Mouse (Mus musculus): ENCODE results near the gene Pdzk1. TPM values are rescaled to one million over a fixed set of nuclear protein-coding genes. Genes with fewer than 3 reads are reported as not detected.

Pdzk1 gene
- polyA plus RNA-seq, 1 experiment from 2014 or later = 45.2 TPM

- Histone ChIP-seq H3K27ac (ENCODE audit: low read length) (peak overlapping the region; percentile 43), H3K9me3 (ENCODE audit: control insufficient read depth, low read length) (no peaks in the 10 kb centered on the region), H3K4me1 (ENCODE audit: control insufficient read depth, insufficient read depth, low read length) (peaks cover 8% of the 10 kb centered on the region), H3K4me3 (ENCODE audit: low read length) (peak overlapping the region; percentile 7; the same call in 1 of the 2 replicates), H3K27me3 (replicated peaks; ENCODE audit: control insufficient read depth, insufficient read depth, low read length) (no peaks in the 10 kb centered on the region), H3K36me3 (ENCODE audit: control insufficient read depth, insufficient read depth, low read length) (no peaks in the 10 kb centered on the region), H3K9ac (ENCODE audit: low read depth, low read length) (0 out of 2 replicates have a peak overlapping the region, but pooled peaks have one; percentile 9), H3K4me2 (ENCODE audit: low read depth, low read length) (peak overlapping the region; percentile 39)
- 34% methylated on average over 15 of the region's 15 CpGs for WGBS
- ATAC-seq = peak; percentile 43; the same call in 1 of the 2 replicates
Measured at GRCm38 (mm10) chr3:96828308-96828864, 698 bp upstream of the Pdzk1 start.

- peak overlapping the region; percentile 49; the same call in 1 of the 2 replicates for H3K27ac ChIP-seq (ENCODE audit: low read length)
- H3K4me1 ChIP-seq (ENCODE audit: control insufficient read depth, insufficient read depth, low read length) = peaks cover 8% of the 10 kb centered on the region
- no peaks in the 10 kb centered on the region for H3K36me3 ChIP-seq (ENCODE audit: control insufficient read depth, insufficient read depth, low read length)
- H3K27me3 ChIP-seq (replicated peaks; ENCODE audit: control insufficient read depth, insufficient read depth, low read length) = no peaks in the 10 kb centered on the region
- H3K9me3 ChIP-seq (ENCODE audit: control insufficient read depth, low read length) = no peaks in the 10 kb centered on the region
- ATAC-seq = peak; percentile 55
- H3K9ac ChIP-seq (ENCODE audit: low read depth, low read length) = peak overlapping the region; percentile 48
- WGBS = 69% methylated on average over 10 of the region's 10 CpGs
- H3K4me3 ChIP-seq (ENCODE audit: low read length) = peak overlapping the region; percentile 29
- H3K4me2 ChIP-seq (ENCODE audit: low read depth, low read length) = peak overlapping the region; percentile 38; the same call in 1 of the 2 replicates
Measured at GRCm38 (mm10) chr3:96829856-96830255, 772 bp downstream of the Pdzk1 start.

GRCm38 (mm10) chr3:96832930-96833329 lies 3.8 kb downstream of the Pdzk1 start:
- H3K4me3 ChIP-seq (ENCODE audit: low read length) = no peak overlapping the region
- 41% methylated on average over 5 of the region's 5 CpGs for WGBS
- H3K27me3 ChIP-seq (replicated peaks; ENCODE audit: control insufficient read depth, insufficient read depth, low read length) = no peaks in the 10 kb centered on the region
- H3K36me3 ChIP-seq (ENCODE audit: control insufficient read depth, insufficient read depth, low read length) = no peaks in the 10 kb centered on the region
- ATAC-seq = no peak
- no peak overlapping the region for H3K4me2 ChIP-seq (ENCODE audit: low read depth, low read length)
- H3K9ac ChIP-seq (ENCODE audit: low read depth, low read length) = no peak overlapping the region
- H3K4me1 ChIP-seq (ENCODE audit: control insufficient read depth, insufficient read depth, low read length) = peaks cover 8% of the 10 kb centered on the region
- H3K9me3 ChIP-seq (ENCODE audit: control insufficient read depth, low read length) = no peaks in the 10 kb centered on the region
- H3K27ac ChIP-seq (ENCODE audit: low read length) = no peak overlapping the region

DNA sequence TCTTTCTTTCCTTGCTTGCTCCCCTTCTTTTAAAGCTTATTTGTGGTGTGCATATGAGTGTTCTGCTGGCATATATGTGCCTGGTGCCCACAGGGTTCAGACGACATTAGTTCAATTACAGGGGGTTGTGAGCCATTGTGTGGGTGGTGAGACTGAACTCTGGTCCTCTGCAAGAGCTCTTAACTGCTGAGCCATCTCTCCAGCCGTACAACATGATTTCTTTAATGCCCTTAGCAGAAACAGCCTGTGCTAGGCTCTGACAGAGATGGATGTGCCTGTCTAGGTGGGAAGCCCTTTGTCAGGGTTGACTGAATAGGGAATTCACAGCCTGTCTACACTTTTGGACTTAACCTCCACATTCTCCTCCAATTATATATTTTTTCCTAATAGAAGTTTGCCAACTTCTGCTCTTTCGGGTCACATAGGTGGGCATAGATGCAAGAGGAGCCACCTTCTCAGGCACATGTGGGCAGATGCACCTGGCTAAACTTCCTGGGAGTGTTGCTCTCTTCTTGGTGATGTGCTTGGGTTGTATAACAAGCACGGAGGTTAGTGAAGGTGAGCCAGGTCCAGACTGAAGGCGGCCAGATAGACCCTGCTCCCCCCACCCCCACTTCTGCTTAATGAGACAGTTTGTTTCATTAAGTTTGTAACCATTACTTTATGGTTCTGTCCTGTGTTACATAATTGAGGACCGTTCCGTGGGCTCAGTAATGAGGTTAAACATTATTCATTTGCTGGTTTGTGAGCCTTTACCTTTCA lies 5.7 kb downstream of the Pdzk1 start:
- WGBS = 62% methylated on average over 7 of the region's 7 CpGs
- no peak overlapping the region for H3K4me3 ChIP-seq (ENCODE audit: low read length)
- H3K27me3 ChIP-seq (replicated peaks; ENCODE audit: control insufficient read depth, insufficient read depth, low read length) = no peaks in the 10 kb centered on the region
- H3K9ac ChIP-seq (ENCODE audit: low read depth, low read length) = no peak overlapping the region
- H3K36me3 ChIP-seq (ENCODE audit: control insufficient read depth, insufficient read depth, low read length) = no peaks in the 10 kb centered on the region
- no peaks in the 10 kb centered on the region for H3K9me3 ChIP-seq (ENCODE audit: control insufficient read depth, low read length)
- ATAC-seq = no peak
- peaks cover under 1% of the 10 kb centered on the region for H3K4me1 ChIP-seq (ENCODE audit: control insufficient read depth, insufficient read depth, low read length)
- H3K27ac ChIP-seq (ENCODE audit: low read length) = no peak overlapping the region
- H3K4me2 ChIP-seq (ENCODE audit: low read depth, low read length) = no peak overlapping the region

DNA sequence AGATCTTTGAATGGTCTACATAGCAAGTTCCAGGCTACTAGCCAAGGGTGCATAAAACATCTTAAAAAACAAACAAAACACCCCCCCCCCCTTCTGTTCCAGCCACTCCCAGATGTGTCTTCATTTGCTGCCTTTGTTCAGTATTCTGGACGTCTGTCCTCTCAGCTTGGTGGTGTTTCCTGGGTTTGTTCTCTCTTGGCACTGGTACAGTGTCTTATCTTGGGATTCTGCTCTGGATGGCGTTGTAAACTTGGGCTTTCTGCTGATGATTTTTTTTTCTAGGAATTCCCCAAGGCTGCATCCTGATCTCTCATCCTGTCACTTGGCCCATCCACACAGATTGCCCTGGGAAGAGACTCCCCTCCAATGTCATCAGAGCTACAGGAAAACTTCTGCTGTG lies 7.3 kb downstream of the Pdzk1 start:
- WGBS = 60% methylated on average over 2 of the region's 2 CpGs
- no peak for ATAC-seq
- Histone ChIP-seq H3K4me1 (ENCODE audit: control insufficient read depth, insufficient read depth, low read length) (no peaks in the 10 kb centered on the region; the same call in 1 of the 2 replicates), H3K27me3 (replicated peaks; ENCODE audit: control insufficient read depth, insufficient read depth, low read length) (no peaks in the 10 kb centered on the region), H3K36me3 (ENCODE audit: control insufficient read depth, insufficient read depth, low read length) (no peaks in the 10 kb centered on the region), H3K9ac (ENCODE audit: low read depth, low read length) (no peak overlapping the region), H3K9me3 (ENCODE audit: control insufficient read depth, low read length) (no peaks in the 10 kb centered on the region), H3K4me2 (ENCODE audit: low read depth, low read length) (no peak overlapping the region), H3K4me3 (ENCODE audit: low read length) (no peak overlapping the region), H3K27ac (ENCODE audit: low read length) (no peak overlapping the region)

GRCm38 (mm10) chr3:96838996-96839645 lies 10.0 kb downstream of the Pdzk1 start:
- H3K27me3 ChIP-seq (replicated peaks; ENCODE audit: control insufficient read depth, insufficient read depth, low read length) = no peaks in the 10 kb centered on the region
- WGBS = 58% methylated on average over 7 of the region's 7 CpGs
- H3K4me2 ChIP-seq (ENCODE audit: low read depth, low read length) = no peak overlapping the region
- H3K9me3 ChIP-seq (ENCODE audit: control insufficient read depth, low read length) = no peaks in the 10 kb centered on the region
- peak; percentile 89 for ATAC-seq
- H3K4me1 ChIP-seq (ENCODE audit: control insufficient read depth, insufficient read depth, low read length) = no peaks in the 10 kb centered on the region; the same call in 1 of the 2 replicates
- H3K36me3 ChIP-seq (ENCODE audit: control insufficient read depth, insufficient read depth, low read length) = no peaks in the 10 kb centered on the region
- no peak overlapping the region for H3K9ac ChIP-seq (ENCODE audit: low read depth, low read length)
- peak overlapping the region; percentile 37; the same call in 1 of the 2 replicates for H3K27ac ChIP-seq (ENCODE audit: low read length)
- no peak overlapping the region for H3K4me3 ChIP-seq (ENCODE audit: low read length)

- Histone ChIP-seq H3K4me1 (ENCODE audit: control insufficient read depth, insufficient read depth, low read length) (peaks cover 6% of the 10 kb centered on the region), H3K4me2 (ENCODE audit: low read depth, low read length) (no peak overlapping the region), H3K36me3 (ENCODE audit: control insufficient read depth, insufficient read depth, low read length) (no peaks in the 10 kb centered on the region), H3K9ac (ENCODE audit: low read depth, low read length) (no peak overlapping the region), H3K27ac (ENCODE audit: low read length) (no peak overlapping the region), H3K4me3 (ENCODE audit: low read length) (no peak overlapping the region), H3K9me3 (ENCODE audit: control insufficient read depth, low read length) (no peaks in the 10 kb centered on the region), H3K27me3 (replicated peaks; ENCODE audit: control insufficient read depth, insufficient read depth, low read length) (no peaks in the 10 kb centered on the region)
- ATAC-seq = no peak
- WGBS = 90% methylated on average over 6 of the region's 6 CpGs
Measured at GRCm38 (mm10) chr3:96845191-96845590, 16.1 kb downstream of the Pdzk1 start.

DNA sequence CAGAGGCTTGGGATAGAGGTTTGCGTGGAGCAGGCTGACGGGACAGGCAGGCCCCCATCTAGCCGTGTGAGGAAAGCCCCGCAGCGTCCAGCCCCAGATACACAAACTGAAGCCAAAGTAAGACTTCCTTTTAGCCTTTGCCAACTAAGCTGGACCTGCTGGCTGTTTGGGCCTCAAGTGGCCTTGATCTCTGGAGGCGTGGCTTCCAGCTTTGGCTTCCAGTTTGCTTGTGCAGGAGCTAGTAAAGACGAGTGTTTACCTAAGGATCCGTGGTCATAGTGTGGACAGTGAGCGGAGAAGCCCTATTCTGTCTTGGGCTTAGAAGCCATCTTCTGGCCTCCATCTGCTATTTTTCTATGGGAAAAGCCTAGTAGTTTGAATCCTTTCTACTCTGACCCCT lies 16.7 kb downstream of the Pdzk1 start:
- H3K4me2 ChIP-seq (ENCODE audit: low read depth, low read length) = no peak overlapping the region
- peaks cover 6% of the 10 kb centered on the region for H3K4me1 ChIP-seq (ENCODE audit: control insufficient read depth, insufficient read depth, low read length)
- H3K36me3 ChIP-seq (ENCODE audit: control insufficient read depth, insufficient read depth, low read length) = no peaks in the 10 kb centered on the region
- no peaks in the 10 kb centered on the region for H3K9me3 ChIP-seq (ENCODE audit: control insufficient read depth, low read length)
- no peak for ATAC-seq
- H3K9ac ChIP-seq (ENCODE audit: low read depth, low read length) = no peak overlapping the region
- 64% methylated on average over 9 of the region's 9 CpGs for WGBS
- no peak overlapping the region for H3K27ac ChIP-seq (ENCODE audit: low read length)
- no peaks in the 10 kb centered on the region for H3K27me3 ChIP-seq (replicated peaks; ENCODE audit: control insufficient read depth, insufficient read depth, low read length)
- H3K4me3 ChIP-seq (ENCODE audit: low read length) = no peak overlapping the region

DNA sequence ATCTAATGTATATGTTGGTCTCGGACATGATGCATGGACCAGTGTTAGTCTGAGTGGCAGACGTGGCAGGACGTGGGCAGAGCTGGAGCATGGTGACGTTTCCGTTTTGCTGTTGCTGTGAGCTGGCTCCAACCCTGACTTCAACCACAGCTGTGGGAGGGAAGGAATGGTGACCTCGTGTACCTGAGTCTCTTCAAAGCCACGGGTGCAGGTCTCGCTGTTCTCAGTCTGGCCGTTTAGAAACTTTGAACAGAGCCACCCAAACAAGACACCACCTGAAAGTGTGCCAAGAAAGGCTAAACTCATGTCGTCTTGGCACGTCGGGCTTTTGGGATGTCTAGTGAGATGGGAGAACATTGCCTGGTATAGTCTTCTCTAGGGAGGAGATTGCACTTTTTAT lies 17.9 kb downstream of the Pdzk1 start:
- 84% methylated on average over 12 of the region's 12 CpGs for WGBS
- Histone ChIP-seq H3K4me2 (ENCODE audit: low read depth, low read length) (no peak overlapping the region), H3K4me1 (ENCODE audit: control insufficient read depth, insufficient read depth, low read length) (peaks cover 6% of the 10 kb centered on the region), H3K27ac (ENCODE audit: low read length) (no peak overlapping the region), H3K9ac (ENCODE audit: low read depth, low read length) (no peak overlapping the region), H3K9me3 (ENCODE audit: control insufficient read depth, low read length) (no peaks in the 10 kb centered on the region), H3K27me3 (replicated peaks; ENCODE audit: control insufficient read depth, insufficient read depth, low read length) (no peaks in the 10 kb centered on the region), H3K4me3 (ENCODE audit: low read length) (no peak overlapping the region), H3K36me3 (ENCODE audit: control insufficient read depth, insufficient read depth, low read length) (no peaks in the 10 kb centered on the region)
- ATAC-seq = no peak
